Mouse (Mus musculus) layer of hippocampus, postnatal 10 days (tissue): ENCODE measurements around the gene Zfp943. TPM values are rescaled to one million over a fixed set of nuclear protein-coding genes. Genes with fewer than 3 reads are reported as not detected.
A peak's percentile ranks its signal among the peaks of the same experiment; 100 is the strongest.

Source experiments
- DNase-seq, 2 experiments: peaks; one replicate each; pipeline ENCODE4 v3.0.0; 2021; ENCODE audit warnings: low spot score in 2 of 2
- long read RNA-seq: library from polyadenylated mRNA; stranded (forward); transcript quantifications from one replicate; pipeline ENCODE4 v2.0.0, GENCODE M21; 2023
- total RNA-seq, 2 experiments: library from RNA; stranded (reverse); gene quantifications; 2 replicates each; pipeline ENCODE4 v1.2.3; 2021

The Zfp943 gene
- total RNA-seq: 10 to 100 TPM; 17.8 to 19.9 TPM
- long read RNA-seq, transcript Zfp943-201 (4 exons, 2,741 nt): major isoform, 8 of 12 reads
- long read RNA-seq, partial matches to known transcripts: 0 of 12 reads
- long read RNA-seq, other reads (novel, unspliced or antisense): 4 of 12 reads

- DNase-seq: peak; percentile 77 to 80
Observed at GRCm38 (mm10) chr17:21962107-21962907, at the start of gene Zfp943, which contains the start of gene Zfp942. Gene Zfp943 (plus strand): TSS chr17:21962552. Gene Zfp942 (minus strand): TSS chr17:21962464.

GRCm38 (mm10) chr17:21963302-21963701 is 950 bp downstream of the Zfp943 start:
- DNase-seq: no peak

GRCm38 (mm10) chr17:22035594-22035993 is 73.2 kb downstream of the Zfp943 start:
- DNase-seq: peak; percentile 17 to 34

- DNase-seq: no peak
Observed at GRCm38 (mm10) chr17:22049403-22049802, 87.1 kb downstream of the Zfp943 start.

DNA sequence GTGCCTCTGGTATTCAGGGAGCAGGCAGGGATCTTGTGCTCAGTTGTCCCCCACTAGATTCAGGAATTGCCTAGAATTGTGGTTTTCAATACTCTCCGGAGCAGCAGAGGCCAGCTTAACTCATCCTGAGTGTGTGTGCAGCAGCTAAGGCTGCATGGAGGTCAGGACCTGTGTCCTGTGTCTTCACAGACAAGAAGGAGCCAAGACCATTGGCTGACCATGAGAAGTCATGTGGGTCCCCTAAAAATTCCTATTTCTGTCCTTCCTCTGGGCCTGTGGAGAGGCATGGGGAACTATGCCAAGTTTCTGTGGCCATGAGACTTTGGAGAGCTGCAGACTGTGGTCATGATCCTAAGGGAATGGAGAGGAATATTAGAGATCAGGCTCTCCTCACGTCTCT is 90.9 kb downstream of the Zfp943 start:
- no peak for DNase-seq

- DNase-seq: peak; percentile 70 to 75
Observed at GRCm38 (mm10) chr17:22081031-22081631, 118.8 kb downstream of the Zfp943 start.

- DNase-seq: peak; percentile 36 to 43
Observed at GRCm38 (mm10) chr17:22083224-22083623, 120.9 kb downstream of the Zfp943 start.

DNA sequence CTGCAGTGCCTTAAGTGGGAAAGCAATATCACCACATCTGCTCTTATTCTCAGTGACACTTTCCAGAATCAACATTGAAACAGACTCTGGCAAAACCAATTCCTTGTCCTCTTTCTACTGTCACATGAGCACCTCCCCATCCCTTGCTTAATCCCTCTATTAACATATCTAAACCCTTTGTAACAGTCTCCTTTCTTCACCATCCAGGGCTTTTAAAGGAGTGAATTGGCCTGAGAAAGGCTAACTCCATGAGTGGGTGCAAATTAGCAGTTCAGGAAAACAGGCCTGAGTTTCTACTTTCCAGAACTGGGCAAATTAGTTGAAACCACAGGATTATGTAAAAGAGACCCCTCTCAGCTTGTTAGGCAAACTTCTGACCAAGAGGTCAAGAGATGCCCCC is 156.4 kb downstream of the Zfp943 start:
- DNase-seq: no peak

Other genes with a start within 250 kb of the Zfp943 start
- 1 to 10 TPM; 6.8 to 7.9 TPM for gene Zfp229, start 231.8 kb upstream of the Zfp943 start, total RNA-seq
- 1 to 10 TPM in 1 of 2 experiments, under 1 TPM in 1; 0.78 to 1.1 TPM for gene Zfp820, start 116.8 kb upstream of the Zfp943 start, total RNA-seq
- gene Zfp995, start 52.6 kb upstream of the Zfp943 start, total RNA-seq: 1 to 10 TPM; 5.4 to 5.7 TPM
- 10 to 100 TPM; 19.1 to 20.6 TPM for gene Zfp942, start 88 bp upstream of the Zfp943 start, total RNA-seq
- gene Zfp947, start 203.6 kb downstream of the Zfp943 start, total RNA-seq: under 1 TPM; 0.53 to 0.60 TPM